Mouse (Mus musculus) liver, embryonic 14.5 days (tissue): ENCODE measurements around the gene Sec24a.

Source experiments
- CTCF ChIP-seq: IDR thresholded peaks from 2 replicates; pipeline ENCODE4 v1.5.1; 2016; ENCODE audit warnings: antibody characterized with exemption, low read depth, control low read depth
- EP300 ChIP-seq: IDR thresholded peaks from 2 replicates; pipeline ENCODE4 v1.6.1; 2016; ENCODE audit warnings: antibody characterized with exemption, low read depth

DNA sequence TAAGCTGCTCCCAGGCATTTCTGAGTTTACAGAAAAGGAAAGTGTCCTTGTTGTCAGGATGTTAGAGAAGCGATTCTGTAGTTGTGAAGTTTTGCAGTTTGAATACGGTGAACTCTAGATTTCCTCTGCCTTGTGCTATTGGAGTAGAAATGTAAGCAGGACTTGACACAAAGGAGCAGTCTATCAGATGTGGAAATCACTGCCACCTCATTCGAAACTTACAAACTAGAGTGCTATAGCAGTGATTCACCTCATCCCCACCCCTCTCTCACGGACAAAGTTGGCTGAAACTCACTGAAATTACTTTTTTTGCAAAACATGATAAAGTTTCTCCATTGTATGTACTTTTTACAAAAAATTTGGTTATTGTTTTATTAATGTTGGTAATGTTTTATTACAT lies 1.4 kb upstream of the Sec24a start:
- TF ChIP-seq CTCF, result no peak
- TF ChIP-seq EP300, result no peak
